Mouse (Mus musculus) cerebellum, adult 11-12 months (tissue): ENCODE data around the gene Dpp4.

Experiments used
- DNase-seq: peaks from one replicate; pipeline ENCODE4 v3.0.0; 2022

The Dpp4 gene

DNA sequence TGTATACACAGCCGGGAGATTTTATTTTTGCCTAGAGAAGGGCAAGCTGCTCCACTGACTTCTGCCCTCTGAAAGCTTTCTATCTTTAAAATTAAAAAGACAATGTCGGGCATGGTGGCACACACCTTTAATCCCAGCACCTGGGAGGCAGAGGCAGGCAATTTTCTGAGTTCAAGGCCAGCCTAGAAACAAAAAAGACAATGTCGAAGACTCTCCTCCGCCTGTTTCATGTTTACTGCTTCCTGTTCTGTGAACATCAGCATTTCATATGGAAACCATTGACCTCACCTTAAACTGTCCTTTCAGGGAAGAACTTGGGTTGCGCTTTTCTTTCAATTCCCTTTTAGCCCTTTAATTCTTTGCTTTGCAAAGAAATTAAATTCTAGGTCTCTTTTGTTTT lies 3.8 kb downstream of the Dpp4 start:
- no peak for DNase-seq

DNA sequence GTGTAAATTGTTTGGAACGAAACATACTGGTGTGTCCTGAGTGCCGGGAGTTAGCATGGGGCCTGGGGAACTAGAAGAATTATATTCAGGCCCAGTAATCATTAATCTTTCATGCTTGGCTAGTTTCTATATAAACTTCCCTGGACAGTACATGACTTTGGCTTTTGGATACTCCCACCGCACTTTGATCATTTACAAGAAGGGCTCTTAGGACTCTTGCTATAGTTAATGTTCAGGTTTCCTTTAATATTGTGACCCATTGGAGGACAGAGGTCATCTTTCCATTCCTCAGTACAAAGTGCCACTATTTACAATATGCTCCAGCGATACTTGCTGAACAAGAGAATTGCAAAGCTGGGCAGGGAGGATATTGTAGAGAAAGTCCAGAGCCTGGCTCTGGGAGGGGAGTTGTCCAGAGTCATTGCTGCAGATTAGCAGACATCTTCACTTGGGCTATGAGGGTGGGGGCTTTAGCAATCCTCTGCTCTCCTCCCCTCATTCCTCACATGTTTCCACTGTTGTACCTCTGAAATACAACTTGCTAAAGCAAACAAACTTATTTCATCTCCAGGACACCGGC lies 8.4 kb downstream of the Dpp4 start:
- DNase-seq: no peak

GRCm38 (mm10) chr2:62401011-62401410 lies 11.0 kb downstream of the Dpp4 start:
- DNase-seq: no peak

GRCm38 (mm10) chr2:62399832-62400231 lies 12.2 kb downstream of the Dpp4 start:
- no peak for DNase-seq

DNA sequence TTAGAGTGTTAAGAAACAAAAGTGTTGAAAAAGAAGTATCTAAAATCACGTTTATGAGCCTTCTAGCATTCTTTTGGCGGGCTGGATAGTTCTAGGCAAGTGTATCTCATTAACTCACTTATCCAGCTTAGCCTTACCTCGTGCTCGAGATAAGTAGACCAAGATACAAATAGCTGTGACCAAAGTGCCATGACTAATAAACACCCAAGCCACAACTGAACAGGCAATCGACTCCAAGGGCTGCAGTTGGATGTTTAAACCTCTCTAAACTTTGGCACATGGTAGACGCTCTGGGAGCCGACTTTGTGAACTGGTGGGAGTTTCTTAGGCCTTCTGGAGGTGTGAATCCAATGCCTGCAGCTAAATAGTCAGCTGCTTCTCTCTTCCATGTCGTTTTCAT lies 12.7 kb downstream of the Dpp4 start:
- DNase-seq: no peak

GRCm38 (mm10) chr2:62398115-62398875 lies 13.7 kb downstream of the Dpp4 start:
- DNase-seq: no peak

DNA sequence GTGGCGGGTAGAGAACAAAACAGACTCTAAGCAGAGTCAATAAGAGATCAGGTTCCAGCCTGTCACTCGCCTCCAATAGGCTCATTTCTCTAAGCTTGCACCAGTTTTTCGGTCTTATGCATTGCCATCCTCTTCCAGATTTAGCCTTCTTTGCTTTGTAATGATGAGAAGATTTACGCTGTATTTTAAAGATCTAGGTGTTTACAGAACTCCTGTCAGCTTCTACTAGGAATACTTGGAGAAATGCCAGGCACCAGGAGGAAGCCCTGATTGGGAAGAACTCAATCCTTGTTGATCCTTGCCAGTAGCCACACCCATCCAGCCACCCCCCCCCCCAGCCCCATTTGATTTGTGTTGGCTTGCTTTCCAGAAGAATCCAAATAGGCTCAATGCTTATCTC lies 14.4 kb downstream of the Dpp4 start:
- DNase-seq: no peak

DNA sequence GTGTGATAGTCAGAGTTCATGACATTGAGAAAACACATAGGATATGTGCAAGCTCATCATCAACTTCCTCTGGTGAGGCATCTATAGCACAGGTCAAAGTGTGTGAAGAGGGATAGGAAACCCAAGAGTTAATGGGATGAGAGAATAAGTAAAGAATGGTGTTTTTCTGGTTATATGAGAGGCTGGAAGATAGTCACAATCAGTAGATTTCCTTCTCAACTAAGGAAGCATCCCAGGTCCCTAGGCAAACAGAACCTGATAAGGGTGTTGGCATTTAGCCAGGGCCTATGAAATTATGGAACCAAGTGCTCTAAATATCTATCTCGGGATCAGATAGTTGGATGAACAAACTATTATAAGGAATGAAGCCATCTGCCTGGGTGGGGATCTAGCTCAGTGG lies 15.2 kb downstream of the Dpp4 start:
- DNase-seq: no peak

DNA sequence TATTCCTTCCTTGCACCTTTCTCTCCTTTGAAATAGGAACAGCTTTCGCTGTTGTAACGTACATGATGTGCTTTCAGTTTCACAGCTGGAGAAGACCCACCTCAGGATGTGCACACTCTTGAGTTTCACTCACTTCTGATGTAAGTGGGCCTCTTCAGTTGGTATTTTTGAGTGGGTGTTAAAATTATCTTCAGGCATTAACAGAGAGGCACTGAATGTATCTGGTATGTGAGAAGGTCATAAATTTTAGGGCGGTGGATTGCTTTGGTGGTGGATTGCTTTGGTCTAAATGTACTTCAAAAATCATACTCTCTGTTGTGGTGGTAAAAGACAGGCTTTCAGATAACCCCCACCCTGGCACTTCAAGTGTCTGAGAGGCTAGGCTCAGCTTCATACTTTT lies 17.2 kb downstream of the Dpp4 start:
- DNase-seq: no peak

GRCm38 (mm10) chr2:62392098-62392497 lies 19.9 kb downstream of the Dpp4 start:
- DNase-seq: no peak

GRCm38 (mm10) chr2:62390961-62391461 lies 21.0 kb downstream of the Dpp4 start:
- no peak for DNase-seq

DNA sequence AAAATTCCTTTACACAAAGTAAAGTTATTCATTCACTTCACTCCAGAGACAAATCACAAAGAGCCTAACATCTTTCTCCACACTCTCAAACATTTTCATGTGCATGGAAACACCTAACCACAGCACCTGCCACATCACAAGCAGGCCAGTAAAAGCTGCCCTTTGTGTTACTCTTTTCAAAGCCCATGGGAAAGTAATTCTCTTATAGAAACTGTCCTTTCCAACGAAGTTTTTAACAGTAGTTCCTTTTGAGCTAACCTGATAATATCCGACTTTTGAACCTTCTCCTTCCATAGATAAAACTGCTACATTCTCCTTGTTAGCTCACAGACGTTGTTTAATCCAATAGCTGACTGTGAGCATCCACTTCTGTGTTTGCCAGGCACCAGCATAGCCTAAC lies 21.7 kb downstream of the Dpp4 start:
- DNase-seq: no peak

DNA sequence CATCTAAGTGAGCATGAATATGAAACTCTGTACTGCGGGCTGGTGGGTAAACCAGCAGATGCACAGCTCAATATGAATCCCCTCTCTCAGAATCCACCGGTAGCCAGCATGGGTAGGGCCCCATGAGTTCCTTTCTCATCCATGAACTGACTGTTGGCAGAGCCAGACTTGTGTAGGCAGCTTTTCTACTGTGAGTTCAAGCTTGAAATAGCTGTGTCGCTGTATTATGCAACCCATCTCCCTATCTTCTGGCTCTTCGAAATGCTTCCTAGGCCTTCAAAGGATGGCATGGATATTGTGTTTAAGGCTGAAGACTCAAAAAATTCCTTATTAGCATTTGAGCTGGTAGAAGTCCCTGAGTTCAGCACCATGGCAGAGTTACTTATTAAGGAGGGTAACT lies 23.2 kb downstream of the Dpp4 start:
- no peak for DNase-seq

DNA sequence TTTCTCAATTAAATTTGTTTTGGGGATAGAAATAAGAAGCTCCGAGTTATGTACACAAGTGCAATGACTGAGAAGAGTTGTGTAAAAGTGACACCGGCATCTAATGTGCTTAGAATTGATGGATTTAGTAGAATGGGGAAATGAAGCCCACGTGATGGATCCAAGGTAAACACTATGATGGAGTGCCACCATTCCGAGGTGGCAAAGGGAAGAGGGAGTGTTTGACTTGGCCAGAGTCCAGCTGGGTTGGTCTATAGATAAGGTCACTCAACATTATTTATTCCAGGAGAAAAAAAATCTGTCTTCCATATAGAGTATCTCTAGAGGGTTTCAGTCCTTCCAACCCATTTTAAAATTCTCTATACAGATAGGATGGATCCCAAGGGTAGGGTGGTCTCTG lies 28.8 kb downstream of the Dpp4 start:
- DNase-seq: no peak

- no peak for DNase-seq
These were observed 29.6 kb downstream of the Dpp4 start for GRCm38 (mm10) chr2:62382440-62382839.

- no peak for DNase-seq
These were observed 30.3 kb downstream of the Dpp4 start for GRCm38 (mm10) chr2:62381756-62382155.

DNA sequence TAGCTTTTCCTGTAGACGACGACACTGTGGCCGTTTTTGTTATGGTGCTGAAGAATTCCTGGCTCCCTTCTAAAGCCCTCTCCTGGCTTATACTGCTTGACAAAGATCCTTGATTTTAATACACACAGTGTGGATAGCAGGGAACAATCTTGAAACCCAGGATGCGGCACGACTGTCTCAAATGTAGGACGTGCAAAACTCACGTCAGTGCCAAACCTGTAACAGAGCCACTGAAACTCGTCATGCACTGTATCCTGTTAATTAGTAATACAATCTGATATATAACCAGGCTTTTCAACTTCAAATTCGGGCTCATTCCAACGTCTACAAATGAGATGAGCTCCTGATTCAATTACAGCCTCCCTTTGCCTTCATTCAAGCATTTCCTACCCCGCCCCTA lies 38.3 kb downstream of the Dpp4 start:
- DNase-seq: no peak

GRCm38 (mm10) chr2:62370048-62370447 lies 42.0 kb downstream of the Dpp4 start:
- DNase-seq: no peak

DNA sequence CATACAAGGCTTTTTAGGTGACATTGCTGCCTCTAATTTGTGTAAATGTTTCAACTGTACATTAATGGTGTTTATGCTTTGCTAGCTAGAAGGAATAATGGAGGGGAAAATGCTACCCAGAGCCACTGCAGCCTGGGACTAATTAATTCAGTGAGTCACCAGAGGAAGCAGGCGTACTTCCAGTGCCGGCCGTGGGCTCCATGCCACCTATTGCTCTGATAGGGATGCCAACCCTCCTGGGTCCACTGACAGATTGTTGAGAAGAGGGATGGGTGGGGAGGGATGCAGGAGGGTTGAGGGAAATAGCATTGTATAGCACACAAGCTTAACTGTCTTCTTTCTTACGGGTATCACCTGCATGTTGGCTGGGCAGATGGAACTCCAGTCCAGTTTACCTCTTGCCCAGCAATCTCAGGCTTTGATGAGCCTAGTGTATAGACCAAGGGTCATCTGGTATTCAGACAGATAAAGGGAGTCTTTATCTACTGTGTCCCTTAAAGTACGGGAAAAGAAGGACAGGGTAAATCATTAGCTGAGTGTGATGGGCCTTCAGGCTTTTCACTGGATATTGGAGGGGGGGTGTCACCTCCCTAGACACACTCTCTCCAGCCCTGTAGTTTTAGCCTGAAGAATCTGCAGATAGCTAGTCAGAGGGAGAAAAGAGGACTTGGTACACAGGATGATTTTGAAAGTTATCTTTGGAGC lies 43.5 kb downstream of the Dpp4 start:
- DNase-seq: no peak

- DNase-seq: no peak
These were observed 48.4 kb downstream of the Dpp4 start for GRCm38 (mm10) chr2:62363606-62364005.

DNA sequence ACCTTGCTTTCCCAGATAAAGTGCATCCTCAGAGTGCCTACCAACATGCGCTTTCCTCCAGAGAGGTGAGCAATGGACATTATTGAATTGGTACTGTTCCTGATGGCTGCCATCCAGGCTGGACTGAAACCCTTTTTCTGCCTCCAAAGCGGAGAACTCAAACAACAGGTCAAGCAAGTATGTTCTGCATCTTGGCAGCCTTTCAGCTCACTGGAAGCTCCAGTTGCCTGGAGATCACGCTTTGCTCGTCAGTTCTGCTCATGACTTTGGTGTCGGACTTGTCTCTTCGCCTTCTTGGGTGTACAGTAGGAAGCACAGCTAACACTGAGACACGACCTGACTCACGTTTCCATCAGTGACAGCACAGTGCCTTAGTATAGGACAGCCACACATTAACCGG lies 49.8 kb downstream of the Dpp4 start:
- DNase-seq: no peak

GRCm38 (mm10) chr2:62361514-62361913 lies 50.5 kb downstream of the Dpp4 start:
- no peak for DNase-seq

DNA sequence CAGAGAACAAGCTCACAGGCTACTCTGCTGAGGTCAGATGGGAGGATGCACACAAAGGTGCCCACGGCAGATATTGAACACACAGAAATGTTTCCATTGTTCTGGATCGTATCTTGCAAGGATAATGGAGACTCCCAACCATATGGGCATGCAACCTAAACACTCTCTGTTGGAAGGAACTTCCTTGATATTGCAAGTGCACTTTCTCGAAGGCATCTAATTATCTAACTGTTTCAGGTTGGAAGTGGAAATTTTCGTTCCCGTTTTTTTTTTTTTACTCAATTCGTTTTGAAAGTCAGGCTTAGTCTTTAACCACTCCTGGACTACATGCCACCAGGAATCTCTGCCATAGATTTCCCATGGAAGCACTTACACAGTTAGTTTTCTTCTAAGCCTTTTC lies 51.2 kb downstream of the Dpp4 start:
- DNase-seq: no peak

DNA sequence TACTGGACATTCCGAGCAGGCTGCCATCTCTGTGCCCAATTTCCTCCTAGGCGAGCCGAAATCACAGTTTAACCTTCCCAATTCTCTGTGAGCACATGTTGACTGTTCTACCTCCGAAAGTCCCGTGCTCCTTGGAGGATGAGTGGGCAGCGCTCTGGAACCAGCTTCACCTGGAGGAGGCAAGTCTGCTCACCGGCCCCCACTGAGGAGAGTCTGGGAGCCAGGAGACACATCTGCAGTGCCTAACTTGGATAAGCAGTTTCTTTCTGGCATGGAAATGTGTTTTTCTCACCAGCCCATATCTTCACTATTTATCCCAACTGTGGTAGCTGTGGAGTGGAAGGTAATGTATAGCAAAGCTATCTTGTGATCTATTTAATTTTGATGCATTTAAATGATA lies 54.8 kb downstream of the Dpp4 start:
- no peak for DNase-seq
